Mouse (Mus musculus) kidney, adult 2 months (tissue): Measurements from ENCODE around the gene Spred2. TPM values are rescaled to one million over a fixed set of nuclear protein-coding genes. Genes with fewer than 3 reads are reported as not detected.
"Not testable (repeated sequence)": the region's sequence is repeated elsewhere in the genome, so short reads cannot be mapped to it uniquely, and the experiment has no call there.

Source experiments
- DNase-seq: peaks from one replicate; pipeline ENCODE4 v3.0.0; 2021
- H3K27ac ChIP-seq: fragments of 200-500 bp; 2 replicates; pipeline ENCODE4 v1.5.1; 2012; ENCODE audit warnings: low read depth, low read length, control low read depth, inconsistent platforms; ENCODE audit not compliant: insufficient read depth
- H3K27me3 ChIP-seq: fragments of 200-500 bp; replicated peaks from 2 replicates; pipeline ENCODE4 v1.6.1; 2012; ENCODE audit warnings: mild to moderate bottlenecking, moderate library complexity, low read length, inconsistent platforms; ENCODE audit not compliant: control insufficient read depth, insufficient read depth
- H3K36me3 ChIP-seq: fragments of 200-500 bp; 2 replicates; pipeline ENCODE4 v1.6.1; 2012; ENCODE audit warnings: mild to moderate bottlenecking, moderate library complexity, low read length, inconsistent platforms; ENCODE audit not compliant: control insufficient read depth, insufficient read depth
- H3K4me1 ChIP-seq: fragments of 200-500 bp; 2 replicates; pipeline ENCODE4 v1.6.1; 2011; ENCODE audit warnings: low read length; ENCODE audit not compliant: control insufficient read depth, insufficient read depth
- H3K4me3 ChIP-seq: fragments of 200-500 bp; 2 replicates; pipeline ENCODE4 v1.5.1; 2011; ENCODE audit warnings: mild to moderate bottlenecking, low read depth, low read length, control low read depth; ENCODE audit not compliant: insufficient read depth
- CTCF ChIP-seq: fragments of 200-500 bp; conservative IDR thresholded peaks from 2 replicates; pipeline ENCODE4 v1.5.1; 2011; ENCODE audit warnings: low read depth, mild to moderate bottlenecking, control low read depth, low read length, moderate library complexity, mixed read lengths; ENCODE audit not compliant: insufficient read depth, insufficient read length
- POLR2A ChIP-seq: fragments of 200-500 bp; IDR thresholded peaks from one replicate; pipeline ENCODE4 v1.6.1; 2011; ENCODE audit warnings: low read depth, low read length, control low read depth
- WGBS: fragments of 180-500 bp; shearing (Covaris S2); methylation state at CpG from one replicate; pipeline ENCODE4 v1.1.7; 2018; 5-methylcytosine and 5-hydroxymethylcytosine counted together
- polyA plus RNA-seq: library from polyadenylated mRNA; depleted of rRNA; stranded (reverse); fragments of >200 nt; gene quantifications from 2 replicates; pipeline ENCODE4 v1.2.3, GENCODE M21; 2012

Spred2 gene
- polyA plus RNA-seq, 1 experiment, result 21.2 TPM

DNA sequence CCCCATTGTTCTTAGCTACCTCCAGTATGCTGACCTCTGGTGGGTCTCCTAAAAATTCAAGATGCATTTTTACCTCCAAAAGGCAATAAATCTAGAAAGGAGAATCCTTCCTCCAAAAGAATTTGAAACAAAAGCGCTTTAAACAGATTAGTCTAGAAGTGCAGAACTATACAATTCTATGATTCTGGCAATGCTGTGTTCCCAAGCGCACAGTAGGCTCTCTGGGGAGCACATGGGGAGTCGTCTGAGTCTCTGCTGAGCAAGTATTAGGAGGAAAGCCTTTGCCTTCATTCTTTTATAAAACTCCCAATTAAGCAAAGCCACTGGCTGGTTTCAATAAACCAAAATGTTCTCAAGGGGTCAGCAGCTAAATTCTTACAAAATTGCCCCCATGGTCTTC is 129.8 kb downstream of the Spred2 start:
- no peak for TF ChIP-seq CTCF
- H3K27ac ChIP-seq, result no peak overlapping the region
- H3K27me3 ChIP-seq, result no peaks in the 10 kb centered on the region
- no peaks in the 10 kb centered on the region for H3K36me3 ChIP-seq
- H3K4me3 ChIP-seq, result no peak overlapping the region
- WGBS, result 87% methylated on average over 3 of the region's 3 CpGs
- DNase-seq, result no peak
- H3K4me1 ChIP-seq, result no peaks in the 10 kb centered on the region

DNA sequence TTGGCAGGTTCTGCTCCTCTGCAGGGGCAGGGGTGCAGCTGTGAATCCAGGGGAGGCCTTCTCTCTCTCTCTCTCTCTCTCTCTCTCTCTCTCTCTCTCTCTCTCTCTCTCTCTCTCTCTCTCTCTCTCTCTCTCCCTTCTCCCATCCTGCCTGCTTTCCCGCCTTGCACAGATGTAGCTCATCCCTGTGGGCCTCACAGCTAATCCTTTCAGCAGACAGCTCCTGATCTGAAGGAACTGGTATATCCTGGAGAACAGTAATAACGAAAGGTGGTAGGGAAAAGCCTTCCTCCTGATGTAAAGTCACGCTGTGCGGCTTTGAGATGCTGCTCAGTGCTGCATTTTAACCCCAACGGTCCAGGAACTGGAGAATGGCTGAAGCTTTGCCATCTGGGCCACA is 130.4 kb downstream of the Spred2 start:
- 62% methylated on average over 5 of the region's 5 CpGs for WGBS

DNA sequence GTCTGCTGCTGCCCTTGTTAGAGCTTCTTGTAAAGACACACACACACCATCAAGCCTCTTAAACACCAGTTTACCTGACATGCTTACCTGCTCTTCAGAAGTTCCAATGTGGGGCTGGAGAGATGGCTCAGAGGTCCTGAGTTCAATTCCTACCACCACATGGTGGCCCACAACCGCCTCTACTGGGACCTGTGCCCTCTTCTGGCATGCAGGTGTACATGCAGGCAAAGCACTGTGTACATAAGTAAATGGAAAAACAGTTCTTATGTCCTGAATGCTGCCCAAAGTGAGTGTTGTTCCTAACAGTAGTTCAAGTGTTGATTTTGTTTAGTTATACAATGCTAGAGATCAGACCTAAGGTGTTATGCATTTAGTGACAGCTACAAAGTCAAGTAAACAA is 132.0 kb downstream of the Spred2 start:
- H3K27ac ChIP-seq, result no peak overlapping the region
- no peaks in the 10 kb centered on the region for H3K27me3 ChIP-seq
- 89% methylated on average over 1 of the region's 1 CpGs for WGBS
- no peak for DNase-seq
- TF ChIP-seq POLR2A (no peak), CTCF (0 out of 2 replicates have a peak, but pooled peaks have one; percentile 19)
- no peak overlapping the region for H3K4me3 ChIP-seq
- no peaks in the 10 kb centered on the region for H3K4me1 ChIP-seq
- peaks cover 2% of the 10 kb centered on the region for H3K36me3 ChIP-seq

More for the DNA sequence above, 130.4 kb downstream of the Spred2 start:
- Histone ChIP-seq H3K4me3 (no peak overlapping the region), H3K36me3 (no peaks in the 10 kb centered on the region; the same call in 1 of the 2 replicates), H3K4me1 (no peaks in the 10 kb centered on the region), H3K27me3 (no peaks in the 10 kb centered on the region), H3K27ac (no peak overlapping the region)
- TF ChIP-seq CTCF (no peak), POLR2A (no peak)
- DNase-seq, result no peak

DNA sequence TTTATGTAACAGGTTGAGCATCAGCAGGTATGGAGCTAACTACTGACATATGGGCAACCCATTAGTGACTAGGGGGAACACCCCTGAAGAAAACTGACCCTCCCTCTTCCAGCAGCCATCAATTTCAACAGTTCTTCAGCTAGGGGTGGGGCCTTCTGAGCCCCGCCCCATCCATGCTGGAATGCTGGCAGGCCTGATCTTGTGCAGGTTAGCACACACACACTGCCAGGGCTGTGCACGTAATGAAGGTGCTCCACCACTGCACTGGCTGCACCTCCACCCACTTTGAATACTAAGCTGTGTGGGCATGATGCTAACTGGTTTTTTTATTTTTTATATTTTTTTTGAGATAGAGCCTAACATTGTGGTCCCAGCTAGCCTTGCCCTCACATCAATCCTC is 133.3 kb downstream of the Spred2 start:
- H3K4me1 ChIP-seq, result no peaks in the 10 kb centered on the region
- DNase-seq, result no peak
- H3K27me3 ChIP-seq, result no peaks in the 10 kb centered on the region
- WGBS, result 93% methylated on average over 2 of the region's 2 CpGs
- no peak overlapping the region for H3K27ac ChIP-seq
- no peak overlapping the region for H3K4me3 ChIP-seq
- TF ChIP-seq POLR2A, result no peak
- TF ChIP-seq CTCF, result no peak
- H3K36me3 ChIP-seq, result peaks cover 2% of the 10 kb centered on the region

DNA sequence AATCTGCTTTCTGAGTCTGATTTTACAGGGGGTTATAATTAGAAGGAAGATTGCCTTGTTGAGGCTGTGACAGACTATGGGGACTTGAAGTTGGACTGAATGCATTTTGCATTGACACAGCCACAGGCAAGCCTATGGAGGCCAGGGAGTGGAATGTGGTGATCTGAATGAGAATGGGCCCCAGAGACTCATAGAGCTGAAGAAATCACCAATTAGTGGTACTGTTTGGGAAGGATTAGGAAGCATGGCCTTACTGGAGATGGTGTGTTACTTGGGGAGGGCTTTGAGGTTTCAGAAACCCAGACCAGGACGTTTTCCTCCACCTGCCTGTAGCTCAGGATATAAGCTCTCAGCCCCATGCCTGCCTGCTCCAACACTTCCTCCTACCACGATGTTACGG is 135.6 kb downstream of the Spred2 start:
- 89% methylated on average over 3 of the region's 3 CpGs for WGBS
- H3K27ac ChIP-seq, result no peak overlapping the region
- H3K36me3 ChIP-seq, result peaks cover 3% of the 10 kb centered on the region
- DNase-seq, result no peak
- no peak overlapping the region for H3K4me3 ChIP-seq
- no peaks in the 10 kb centered on the region for H3K4me1 ChIP-seq
- TF ChIP-seq CTCF, result no peak
- TF ChIP-seq POLR2A, result no peak
- no peaks in the 10 kb centered on the region for H3K27me3 ChIP-seq

DNA sequence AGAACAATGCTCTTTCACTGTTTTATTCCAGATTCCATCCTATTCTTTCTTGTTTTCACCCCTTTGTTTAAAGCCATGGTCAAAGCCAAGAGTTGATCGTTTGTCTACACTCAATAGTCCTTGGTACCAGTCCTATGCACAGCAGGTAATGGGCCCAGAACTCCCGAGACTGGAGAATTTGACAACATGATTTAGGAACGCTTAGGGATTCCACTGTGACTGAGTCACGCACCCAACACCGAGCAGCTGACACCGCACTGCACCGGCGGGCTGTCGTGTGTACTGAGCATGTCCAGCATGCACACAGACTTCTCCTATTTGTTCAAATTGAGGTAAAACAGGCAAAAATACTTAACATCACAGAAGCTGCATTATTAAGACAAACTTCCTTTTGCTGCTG is 138.6 kb downstream of the Spred2 start:
- DNase-seq, H3K4me3 ChIP-seq, H3K4me1 ChIP-seq, H3K27me3 ChIP-seq, H3K27ac ChIP-seq, H3K36me3 ChIP-seq: not testable (repeated sequence)
- 84% methylated on average over 9 of the region's 9 CpGs for WGBS

DNA sequence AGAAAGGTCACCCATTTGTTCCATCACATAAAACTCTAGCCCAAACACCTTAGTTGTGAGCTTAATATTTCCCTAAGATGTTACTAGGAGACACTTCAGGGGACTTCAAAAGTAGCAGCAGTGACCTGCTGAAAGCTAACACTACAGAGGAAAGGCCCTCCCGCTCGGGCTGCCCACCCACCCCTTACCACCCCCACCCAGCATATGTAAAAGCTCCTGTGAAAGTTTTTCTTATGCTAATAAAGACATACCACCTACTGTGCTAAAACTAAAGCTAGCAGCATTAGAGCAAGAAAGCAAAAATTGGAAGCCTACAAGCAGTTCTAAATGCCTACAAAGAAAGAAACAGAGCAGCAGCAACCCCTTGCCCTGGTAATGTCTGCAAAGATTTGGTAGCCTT is 139.9 kb downstream of the Spred2 start:
- H3K36me3 ChIP-seq, H3K27me3 ChIP-seq, H3K4me1 ChIP-seq, H3K27ac ChIP-seq, H3K4me3 ChIP-seq, DNase-seq: not testable (repeated sequence)
- WGBS, result 51% methylated on average over 2 of the region's 2 CpGs

GRCm38 (mm10) chr11:20064926-20065325 is 140.8 kb downstream of the Spred2 start:
- TF ChIP-seq POLR2A (no peak), CTCF (no peak)
- no peak overlapping the region for H3K27ac ChIP-seq
- peaks cover 5% of the 10 kb centered on the region for H3K36me3 ChIP-seq
- H3K4me1 ChIP-seq, result no peaks in the 10 kb centered on the region; the same call in 1 of the 2 replicates
- WGBS, result 90% methylated on average over 2 of the region's 2 CpGs
- DNase-seq, result no peak
- no peak overlapping the region for H3K4me3 ChIP-seq
- no peaks in the 10 kb centered on the region for H3K27me3 ChIP-seq
